Mouse (Mus musculus) liver, embryonic 13.5 days (tissue): ENCODE results near the gene Tubb4b. TPM values are rescaled to one million over a fixed set of nuclear protein-coding genes. Genes with fewer than 3 reads are reported as not detected.

Experiments used
- ATAC-seq: fragments of 200-750 bp; cut with Nextera tagmentation; 2 replicates; pipeline ENCODE4 v1.8.0; 2017; ENCODE audit warnings: low read depth, mild to moderate bottlenecking, moderate number of reproducible peaks, moderate library complexity
- DNase-seq: peaks from one replicate; pipeline ENCODE4 v3.0.0; 2022
- H3K27ac ChIP-seq: fragments of 300-500 bp; sonication (generic); 2 replicates; pipeline ENCODE4 v1.5.1; 2015; ENCODE audit warnings: moderate library complexity, mild to moderate bottlenecking, inconsistent platforms
- H3K27me3 ChIP-seq: fragments of 300-500 bp; sonication (generic); 2 replicates; pipeline ENCODE4 v1.6.1; 2015; ENCODE audit warnings: mild to moderate bottlenecking, inconsistent platforms
- H3K36me3 ChIP-seq: fragments of 300-500 bp; sonication (generic); 2 replicates; pipeline ENCODE4 v1.6.1; 2015; ENCODE audit warnings: mild to moderate bottlenecking, inconsistent platforms
- H3K4me1 ChIP-seq: fragments of 300-500 bp; sonication (generic); replicated peaks from 2 replicates; pipeline ENCODE4 v1.6.1; 2015; ENCODE audit warnings: inconsistent platforms
- H3K4me2 ChIP-seq: fragments of 300-500 bp; sonication (generic); 2 replicates; pipeline ENCODE4 v1.6.1; 2015; ENCODE audit warnings: inconsistent platforms, mild to moderate bottlenecking, moderate library complexity
- H3K4me3 ChIP-seq: fragments of 300-500 bp; sonication (generic); replicated peaks from 2 replicates; pipeline ENCODE4 v1.5.1; 2015; ENCODE audit warnings: mild to moderate bottlenecking, inconsistent platforms
- H3K9ac ChIP-seq: fragments of 300-500 bp; sonication (generic); 2 replicates; pipeline ENCODE4 v1.6.1; 2015; ENCODE audit warnings: mild to moderate bottlenecking, inconsistent platforms
- H3K9me3 ChIP-seq: fragments of 300-500 bp; sonication (generic); replicated peaks from 2 replicates; pipeline ENCODE4 v1.6.1; 2016; ENCODE audit warnings: inconsistent platforms
- WGBS: fragments of 180-500 bp; shearing (Covaris S2); methylation state at CpG from one replicate; pipeline ENCODE4 v1.1.7; 2015; ENCODE audit not compliant: insufficient replicate concordance; 5-methylcytosine and 5-hydroxymethylcytosine counted together
- polyA plus RNA-seq: library from polyadenylated mRNA; unstranded; fragments of >200 nt; fragmentation: Nextera tagmentation; extraction: Ambion mirVana; gene quantifications from 2 replicates; pipeline ENCODE4 v1.2.1, GENCODE M21; 2015

The Tubb4b gene
- polyA plus RNA-seq, 1 experiment from 2014 or later: 850 TPM

GRCm38 (mm10) chr2:25234050-25234449 lies 9.5 kb upstream of the Tubb4b start, which contains the start of gene Slc34a3:
Gene Slc34a3, minus strand, starts transcription at chr2:25234364.
- ATAC-seq (no peak), DNase-seq (no peak)
- Histone ChIP-seq H3K27ac (no peak within 1 kb of the TSS), H3K4me3 (no peak within 1 kb of the TSS), H3K27me3 (peaks cover 6% of the 10 kb centered on the region; the same call in 1 of the 2 replicates), H3K4me1 (peaks cover 30% of the 10 kb centered on the region), H3K9me3 (no peaks in the 10 kb centered on the region), H3K4me2 (no peak within 1 kb of the TSS), H3K36me3 (no peaks in the 10 kb centered on the region), H3K9ac (no peak within 1 kb of the TSS)
- WGBS: 66% methylated on average over 3 of the region's 3 CpGs

GRCm38 (mm10) chr2:25233421-25233820 lies 8.9 kb upstream of the Tubb4b start:
- Histone ChIP-seq H3K27me3 (peaks cover 6% of the 10 kb centered on the region; the same call in 1 of the 2 replicates), H3K9ac (no peak overlapping the region), H3K27ac (no peak overlapping the region), H3K36me3 (no peaks in the 10 kb centered on the region), H3K4me1 (peaks cover 36% of the 10 kb centered on the region), H3K9me3 (no peaks in the 10 kb centered on the region), H3K4me3 (no peak overlapping the region), H3K4me2 (no peak overlapping the region)
- WGBS: 18% methylated on average over 4 of the region's 4 CpGs
- no peak for DNase-seq
- no peak for ATAC-seq

GRCm38 (mm10) chr2:25231038-25231437 lies 6.5 kb upstream of the Tubb4b start:
- Histone ChIP-seq H3K27me3 (peaks cover 4% of the 10 kb centered on the region; the same call in 1 of the 2 replicates), H3K4me2 (no peak overlapping the region), H3K4me1 (peaks cover 39% of the 10 kb centered on the region), H3K4me3 (no peak overlapping the region), H3K36me3 (no peaks in the 10 kb centered on the region), H3K27ac (no peak overlapping the region), H3K9ac (no peak overlapping the region), H3K9me3 (no peaks in the 10 kb centered on the region)
- no peak for DNase-seq
- 59% methylated on average over 12 of the region's 12 CpGs for WGBS
- no peak for ATAC-seq

- H3K4me3 ChIP-seq: no peak overlapping the region
- H3K27ac ChIP-seq: no peak overlapping the region
- no peaks in the 10 kb centered on the region for H3K9me3 ChIP-seq
- ATAC-seq (no peak), DNase-seq (no peak)
- H3K36me3 ChIP-seq: no peaks in the 10 kb centered on the region
- H3K4me1 ChIP-seq: peaks cover 43% of the 10 kb centered on the region
- H3K9ac ChIP-seq: no peak overlapping the region
- H3K4me2 ChIP-seq: no peak overlapping the region
- WGBS: 84% methylated on average over 7 of the region's 7 CpGs
- no peaks in the 10 kb centered on the region for H3K27me3 ChIP-seq
These were observed 6.1 kb upstream of the Tubb4b start for GRCm38 (mm10) chr2:25230581-25230980.

GRCm38 (mm10) chr2:25229582-25229981 lies 5.1 kb upstream of the Tubb4b start:
- Histone ChIP-seq H3K36me3 (no peaks in the 10 kb centered on the region), H3K27me3 (no peaks in the 10 kb centered on the region), H3K9me3 (no peaks in the 10 kb centered on the region), H3K4me3 (no peak overlapping the region), H3K9ac (no peak overlapping the region), H3K27ac (no peak overlapping the region), H3K4me1 (peaks cover 46% of the 10 kb centered on the region), H3K4me2 (no peak overlapping the region)
- 67% methylated on average over 5 of the region's 5 CpGs for WGBS
- DNase-seq (no peak), ATAC-seq (no peak)

GRCm38 (mm10) chr2:25228995-25229530 lies 4.6 kb upstream of the Tubb4b start:
- no peaks in the 10 kb centered on the region for H3K27me3 ChIP-seq
- WGBS: 65% methylated on average over 6 of the region's 6 CpGs
- H3K4me3 ChIP-seq: peak overlapping the region; percentile 44
- H3K36me3 ChIP-seq: no peaks in the 10 kb centered on the region
- H3K27ac ChIP-seq: peak overlapping the region; percentile 80
- peak overlapping the region; percentile 57 for H3K4me2 ChIP-seq
- DNase-seq (no peak), ATAC-seq (no peak)
- H3K4me1 ChIP-seq: peaks cover 41% of the 10 kb centered on the region
- peak overlapping the region; percentile 59; the same call in 1 of the 2 replicates for H3K9ac ChIP-seq
- H3K9me3 ChIP-seq: no peaks in the 10 kb centered on the region

GRCm38 (mm10) chr2:25228431-25228889 lies 4.0 kb upstream of the Tubb4b start:
- no peaks in the 10 kb centered on the region for H3K27me3 ChIP-seq
- H3K36me3 ChIP-seq: peaks cover 5% of the 10 kb centered on the region
- peak overlapping the region; percentile 80 for H3K27ac ChIP-seq
- 0% methylated on average over 7 of the region's 7 CpGs for WGBS
- no peaks in the 10 kb centered on the region for H3K9me3 ChIP-seq
- H3K4me2 ChIP-seq: peak overlapping the region; percentile 57
- DNase-seq (peak; percentile 79), ATAC-seq (peak; percentile 10)
- H3K4me1 ChIP-seq: peaks cover 36% of the 10 kb centered on the region
- peak overlapping the region; percentile 44 for H3K4me3 ChIP-seq
- peak overlapping the region; percentile 59 for H3K9ac ChIP-seq

- H3K4me3 ChIP-seq: no peak overlapping the region
- H3K27ac ChIP-seq: no peak overlapping the region
- peak overlapping the region; percentile 22; the same call in 1 of the 2 replicates for H3K9ac ChIP-seq
- DNase-seq (no peak), ATAC-seq (no peak)
- H3K36me3 ChIP-seq: peaks cover 15% of the 10 kb centered on the region
- H3K27me3 ChIP-seq: no peaks in the 10 kb centered on the region
- 83% methylated on average over 4 of the region's 4 CpGs for WGBS
- H3K4me1 ChIP-seq: peaks cover 35% of the 10 kb centered on the region
- H3K9me3 ChIP-seq: no peaks in the 10 kb centered on the region
- no peak overlapping the region for H3K4me2 ChIP-seq
These were observed 2.9 kb upstream of the Tubb4b start for GRCm38 (mm10) chr2:25227406-25227805.

- Histone ChIP-seq H3K4me1 (peaks cover 40% of the 10 kb centered on the region), H3K9me3 (no peaks in the 10 kb centered on the region), H3K4me3 (no peak overlapping the region), H3K4me2 (0 out of 2 replicates have a peak overlapping the region, but pooled peaks have one; percentile 0), H3K27me3 (no peaks in the 10 kb centered on the region), H3K9ac (peak overlapping the region; percentile 5; the same call in 1 of the 2 replicates), H3K36me3 (peaks cover 21% of the 10 kb centered on the region), H3K27ac (peak overlapping the region; percentile 98)
- DNase-seq (no peak), ATAC-seq (no peak)
- WGBS: 81% methylated on average over 5 of the region's 5 CpGs
These were observed 2.4 kb upstream of the Tubb4b start for GRCm38 (mm10) chr2:25226864-25227263.

- Histone ChIP-seq H3K27me3 (no peaks in the 10 kb centered on the region), H3K4me2 (peak overlapping the region; percentile 72), H3K9me3 (no peaks in the 10 kb centered on the region), H3K27ac (peak overlapping the region; percentile 98), H3K4me3 (peak overlapping the region; percentile 73), H3K4me1 (peaks cover 47% of the 10 kb centered on the region), H3K9ac (peak overlapping the region; percentile 86), H3K36me3 (peaks cover 27% of the 10 kb centered on the region)
- 78% methylated on average over 8 of the region's 8 CpGs for WGBS
- ATAC-seq (no peak), DNase-seq (no peak)
These were observed 1.4 kb upstream of the Tubb4b start for GRCm38 (mm10) chr2:25225811-25226379.

- H3K4me3 ChIP-seq: peak overlapping the region; percentile 92
- peak; percentile 88 for ATAC-seq
- peak overlapping the region; percentile 86 for H3K9ac ChIP-seq
These were observed 557 bp upstream of the Tubb4b start for GRCm38 (mm10) chr2:25224766-25225752.

More at GRCm38 (mm10) chr2:25224766-25225752, 557 bp upstream of the Tubb4b start:
- DNase-seq: peak; percentile 99
- Histone ChIP-seq H3K4me1 (peaks cover 47% of the 10 kb centered on the region), H3K27ac (peak overlapping the region; percentile 100), H3K36me3 (peaks cover 27% of the 10 kb centered on the region), H3K4me2 (peak overlapping the region; percentile 72), H3K9me3 (no peaks in the 10 kb centered on the region), H3K27me3 (no peaks in the 10 kb centered on the region)
- 2% methylated on average over 40 of the region's 41 CpGs for WGBS
